ENCODE assay signal across 18 mouse cellular contexts in the genomic region with DNA sequence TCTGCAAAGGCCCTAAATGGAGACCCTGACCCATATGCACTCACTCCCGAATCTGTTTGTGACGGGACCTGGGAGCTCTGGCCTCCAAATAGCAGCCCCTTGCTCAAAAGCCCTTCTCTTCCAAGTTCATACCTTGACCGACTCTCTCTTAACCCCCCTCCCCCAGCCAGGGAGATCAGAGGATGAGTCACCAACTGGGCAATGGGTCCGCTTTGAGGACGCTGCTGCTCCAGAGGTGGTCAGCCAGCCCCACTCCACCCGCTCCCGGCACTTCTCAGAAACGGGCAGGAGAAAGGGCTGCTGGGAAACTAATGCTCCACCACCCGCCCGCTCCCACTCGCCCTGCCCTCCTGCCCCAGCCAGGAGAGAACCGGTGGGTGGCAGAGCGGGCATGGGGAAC. TPM values are rescaled to one million over a fixed set of nuclear protein-coding genes. Genes with fewer than 3 reads are reported as not detected.
DNase-seq lines count a peak whose midpoint lies in the region; ATAC-seq lines count a peak whose summit lies in the region.
"Had no signal": no experiment of that assay in that cellular context is flagged by ENCODE, and none has a peak within 500 bp of the region (broad histone marks: within the 10 kb centered on the region; RNA-seq: fewer than 3 reads in every experiment).

No protein-coding gene starts in this region.

- H3K27ac ChIP-seq in hindbrain, embryonic 11.5 days (ENCODE audit: low read depth, low read length), result no peak overlapping the region
- no peak overlapping the region for H3K27ac ChIP-seq in hindbrain, embryonic 16.5 days (ENCODE audit: low read depth, low read length)
- H3K27ac ChIP-seq in neural tube, embryonic 15.5 days (replicated peaks), result no peak overlapping the region
- no peak overlapping the region for H3K27ac ChIP-seq in limb, embryonic 11.5 days (replicated peaks; ENCODE audit: low read depth, low read length)
- peak overlapping the region; percentile 92 for H3K27ac ChIP-seq in stomach, embryonic 16.5 days (ENCODE audit: low read length)
- H3K27ac ChIP-seq: embryonic facial prominence, embryonic 13.5 days; kidney, embryonic 15.5 days; limb, embryonic 15.5 days had no signal

- no peak for ATAC-seq in hindbrain, embryonic 11.5 days (ENCODE audit: low FRiP score)
- no peak for ATAC-seq in hindbrain, embryonic 16.5 days
- no peak for ATAC-seq in neural tube, embryonic 15.5 days (ENCODE audit: low FRiP score)
- ATAC-seq in limb, embryonic 11.5 days (ENCODE audit: insufficient number of reproducible peaks, low FRiP score, low TSS enrichment, low read depth), result no peak
- no peak for ATAC-seq in stomach, embryonic 16.5 days (ENCODE audit: insufficient read depth, low FRiP score)
- ATAC-seq: forebrain, embryonic 14.5 days; inflammation-experienced regulatory T-cells, adult 6 months; liver, postnatal 0 days had no signal

- no peak overlapping the region for H3K4me3 ChIP-seq in hindbrain, embryonic 11.5 days (ENCODE audit: low read depth, low read length)
- no peak overlapping the region for H3K4me3 ChIP-seq in hindbrain, embryonic 16.5 days (ENCODE audit: low read length)
- no peak overlapping the region for H3K4me3 ChIP-seq in neural tube, embryonic 15.5 days (replicated peaks)
- no peak overlapping the region for H3K4me3 ChIP-seq in limb, embryonic 11.5 days (ENCODE audit: low read depth, low read length)
- peak overlapping the region; percentile 31 for H3K4me3 ChIP-seq in stomach, embryonic 16.5 days (replicated peaks; ENCODE audit: low read length)
- H3K4me3 ChIP-seq: embryonic facial prominence, embryonic 13.5 days; kidney, embryonic 15.5 days; limb, embryonic 15.5 days; megakaryocyte, embryonic 14.5 days had no signal

- peak; percentile 47 for DNase-seq in hindbrain, embryonic 11.5 days (ENCODE audit: low spot score)
- DNase-seq in neural tube, embryonic 10.5 days (ENCODE audit: extremely low spot score, low spot score), result peak; percentile 55
- DNase-seq in limb, embryonic 11.5 days (ENCODE audit: low spot score), result peak; percentile 45
- DNase-seq in embryo, embryonic 9.5 days (ENCODE audit: extremely low spot score), result no peak
- no peak for DNase-seq in T-cell, adult 2 months (ENCODE audit: low spot score)
- DNase-seq: cerebellum, adult 9-10 months; gastrocnemius, postnatal 14 days; heart, adult 18-20 months; liver, postnatal 0 days had no signal

- no peaks in the 10 kb centered on the region for H3K9me3 ChIP-seq in hindbrain, embryonic 11.5 days (ENCODE audit: control insufficient read depth, low read length)
- H3K9me3 ChIP-seq in hindbrain, embryonic 16.5 days (ENCODE audit: control insufficient read depth, low read length), result peaks cover 6% of the 10 kb centered on the region
- H3K9me3 ChIP-seq in neural tube, embryonic 15.5 days (replicated peaks), result 0 out of 2 replicates have a peak, but pooled peaks cover 4% of the 10 kb centered on the region
- no peaks in the 10 kb centered on the region for H3K9me3 ChIP-seq in limb, embryonic 11.5 days (ENCODE audit: control insufficient read depth, low read length)
- H3K9me3 ChIP-seq in stomach, embryonic 16.5 days (replicated peaks; ENCODE audit: control insufficient read depth, low read length), result no peaks in the 10 kb centered on the region
- H3K9me3 ChIP-seq: embryonic facial prominence, embryonic 13.5 days; kidney, embryonic 15.5 days; limb, embryonic 15.5 days; megakaryocyte, embryonic 14.5 days had no signal

- H3K4me1 ChIP-seq in hindbrain, embryonic 11.5 days (replicated peaks; ENCODE audit: control insufficient read depth, insufficient read depth, low read length), result no peaks in the 10 kb centered on the region
- no peaks in the 10 kb centered on the region for H3K4me1 ChIP-seq in hindbrain, embryonic 16.5 days (ENCODE audit: control insufficient read depth, insufficient read depth, low read depth, low read length)
- peaks cover 6% of the 10 kb centered on the region; the same call in 1 of the 2 replicates for H3K4me1 ChIP-seq in neural tube, embryonic 15.5 days
- H3K4me1 ChIP-seq in limb, embryonic 11.5 days (ENCODE audit: control insufficient read depth, insufficient read depth, low read length), result peaks cover 22% of the 10 kb centered on the region
- peaks cover 17% of the 10 kb centered on the region; the same call in 1 of the 2 replicates for H3K4me1 ChIP-seq in stomach, embryonic 16.5 days (ENCODE audit: control insufficient read depth, insufficient read depth, low read length)

- no peak overlapping the region for H3K9ac ChIP-seq in hindbrain, embryonic 11.5 days (ENCODE audit: low read depth, low read length)
- no peak overlapping the region for H3K9ac ChIP-seq in hindbrain, embryonic 16.5 days (ENCODE audit: low read depth, low read length)
- H3K9ac ChIP-seq in neural tube, embryonic 15.5 days (replicated peaks), result no peak overlapping the region
- no peak overlapping the region for H3K9ac ChIP-seq in limb, embryonic 11.5 days (ENCODE audit: low read length)
- H3K9ac ChIP-seq in stomach, embryonic 16.5 days (ENCODE audit: low read length), result peak overlapping the region; percentile 76
- H3K9ac ChIP-seq: embryonic facial prominence, embryonic 13.5 days; kidney, embryonic 15.5 days; limb, embryonic 15.5 days; liver, postnatal 0 days had no signal

- peaks cover 97% of the 10 kb centered on the region for H3K27me3 ChIP-seq in hindbrain, embryonic 11.5 days (ENCODE audit: control insufficient read depth, insufficient read depth, low read length)
- H3K27me3 ChIP-seq in hindbrain, embryonic 16.5 days (replicated peaks; ENCODE audit: control insufficient read depth, insufficient read depth, low read length), result peaks cover 79% of the 10 kb centered on the region
- H3K27me3 ChIP-seq in neural tube, embryonic 15.5 days (replicated peaks), result peaks cover 94% of the 10 kb centered on the region
- H3K27me3 ChIP-seq in limb, embryonic 11.5 days (ENCODE audit: control insufficient read depth, insufficient read depth, low read length), result peaks cover 94% of the 10 kb centered on the region
- peaks cover 46% of the 10 kb centered on the region for H3K27me3 ChIP-seq in stomach, embryonic 16.5 days (ENCODE audit: control insufficient read depth, insufficient read depth, low read length)

- WGBS in hindbrain, embryonic 11.5 days, result 1% methylated on average over 13 of the region's 13 CpGs
- 2% methylated on average over 12 of the region's 13 CpGs for WGBS in hindbrain, embryonic 16.5 days
- 3% methylated on average over 13 of the region's 13 CpGs for WGBS in neural tube, embryonic 15.5 days
- WGBS in limb, embryonic 11.5 days, result 4% methylated on average over 13 of the region's 13 CpGs
- WGBS in stomach, embryonic 16.5 days, result 13% methylated on average over 13 of the region's 13 CpGs

- H3K4me2 ChIP-seq in hindbrain, embryonic 11.5 days (replicated peaks; ENCODE audit: low read depth, low read length), result no peak overlapping the region
- no peak overlapping the region for H3K4me2 ChIP-seq in hindbrain, embryonic 16.5 days (ENCODE audit: low read length)
- H3K4me2 ChIP-seq in neural tube, embryonic 15.5 days, result no peak overlapping the region
- no peak overlapping the region for H3K4me2 ChIP-seq in limb, embryonic 11.5 days (ENCODE audit: low read depth, severe bottlenecking)
- peak overlapping the region; percentile 69 for H3K4me2 ChIP-seq in stomach, embryonic 16.5 days (ENCODE audit: low read depth, low read length)
- H3K4me2 ChIP-seq: embryonic facial prominence, embryonic 13.5 days; kidney, embryonic 15.5 days; limb, embryonic 15.5 days had no signal

- H3K36me3 ChIP-seq in hindbrain, embryonic 11.5 days (ENCODE audit: control insufficient read depth, insufficient read depth, low read length), result no peaks in the 10 kb centered on the region
- H3K36me3 ChIP-seq in hindbrain, embryonic 16.5 days (ENCODE audit: control insufficient read depth, insufficient read depth, low read length), result no peaks in the 10 kb centered on the region
- H3K36me3 ChIP-seq in neural tube, embryonic 15.5 days, result no peaks in the 10 kb centered on the region
- H3K36me3 ChIP-seq in limb, embryonic 11.5 days (ENCODE audit: control insufficient read depth, insufficient read depth, low read length), result no peaks in the 10 kb centered on the region
- no peaks in the 10 kb centered on the region for H3K36me3 ChIP-seq in stomach, embryonic 16.5 days (ENCODE audit: control insufficient read depth, insufficient read depth, low read length)
- H3K36me3 ChIP-seq: embryonic facial prominence, embryonic 13.5 days; kidney, embryonic 15.5 days; limb, embryonic 15.5 days had no signal

RNA-seq across cellular contexts. Expression of a gene that starts 8.2 kb away (rescaled TPM):
- 2.1 and 2.3 TPM in 2 replicates for polyA plus RNA-seq in hindbrain, embryonic 11.5 days (2014; fragmentation: Nextera tagmentation; extraction: Ambion mirVana)
- polyA plus RNA-seq in hindbrain, embryonic 16.5 days (2015; fragmentation: Nextera tagmentation; extraction: Ambion mirVana), result 1.1 and 1.3 TPM in 2 replicates
- 1.6 and 15.7 TPM in 2 replicates for polyA plus RNA-seq in neural tube, embryonic 15.5 days (2015; fragmentation: Nextera tagmentation; extraction: Ambion mirVana)
- polyA plus RNA-seq in limb, embryonic 11.5 days (2014; fragmentation: Nextera tagmentation; extraction: Ambion mirVana), result 0.27 and 0.65 TPM in 2 replicates
- polyA plus RNA-seq in stomach, embryonic 16.5 days (2015; fragmentation: Nextera tagmentation; extraction: Ambion mirVana), result 98.1 and 101 TPM in 2 replicates

RNA-seq across cellular contexts. Expression of a gene that starts 32.3 kb away (rescaled TPM):
- polyA plus RNA-seq in hindbrain, embryonic 11.5 days (2014; fragmentation: Nextera tagmentation; extraction: Ambion mirVana), result 53.5 and 56.1 TPM in 2 replicates
- 45.2 and 46.3 TPM in 2 replicates for polyA plus RNA-seq in hindbrain, embryonic 16.5 days (2015; fragmentation: Nextera tagmentation; extraction: Ambion mirVana)
- 50.6 and 52.5 TPM in 2 replicates for polyA plus RNA-seq in neural tube, embryonic 15.5 days (2015; fragmentation: Nextera tagmentation; extraction: Ambion mirVana)
- polyA plus RNA-seq in limb, embryonic 11.5 days (2014; fragmentation: Nextera tagmentation; extraction: Ambion mirVana), result 61.9 and 64.6 TPM in 2 replicates
- polyA plus RNA-seq in stomach, embryonic 16.5 days (2015; fragmentation: Nextera tagmentation; extraction: Ambion mirVana), result 51.1 and 57.5 TPM in 2 replicates

RNA-seq across cellular contexts. Expression of a gene that starts 40.0 kb away (rescaled TPM):
- polyA plus RNA-seq in hindbrain, embryonic 11.5 days (2014; fragmentation: Nextera tagmentation; extraction: Ambion mirVana), result 6.8 and 8.0 TPM in 2 replicates
- 1.9 and 2.8 TPM in 2 replicates for polyA plus RNA-seq in hindbrain, embryonic 16.5 days (2015; fragmentation: Nextera tagmentation; extraction: Ambion mirVana)
- 3.4 TPM in 2 replicates for polyA plus RNA-seq in neural tube, embryonic 15.5 days (2015; fragmentation: Nextera tagmentation; extraction: Ambion mirVana)
- polyA plus RNA-seq in limb, embryonic 11.5 days (2014; fragmentation: Nextera tagmentation; extraction: Ambion mirVana), result 3.2 and 4.2 TPM in 2 replicates
- 0.12 and 0.14 TPM in 2 replicates for polyA plus RNA-seq in stomach, embryonic 16.5 days (2015; fragmentation: Nextera tagmentation; extraction: Ambion mirVana)
- polyA plus RNA-seq: inflammation-experienced regulatory T-cells, adult 6 months had no signal

RNA-seq across cellular contexts. Expression of a gene that starts 51.8 kb away (rescaled TPM):
- polyA plus RNA-seq in hindbrain, embryonic 11.5 days (2014; fragmentation: Nextera tagmentation; extraction: Ambion mirVana), result 0.73 and 1.9 TPM in 2 replicates
- polyA plus RNA-seq in hindbrain, embryonic 16.5 days (2015; fragmentation: Nextera tagmentation; extraction: Ambion mirVana), result 0.09 and 0.16 TPM in 2 replicates
- polyA plus RNA-seq in neural tube, embryonic 15.5 days (2015; fragmentation: Nextera tagmentation; extraction: Ambion mirVana), result 0.15 and 0.51 TPM in 2 replicates
- polyA plus RNA-seq in limb, embryonic 11.5 days (2014; fragmentation: Nextera tagmentation; extraction: Ambion mirVana), result 0.07 TPM in 1 of 2 replicates, not detected in the other
- polyA plus RNA-seq in stomach, embryonic 16.5 days (2015; fragmentation: Nextera tagmentation; extraction: Ambion mirVana), result 3.4 and 4.0 TPM in 2 replicates
- polyA plus RNA-seq: inflammation-experienced regulatory T-cells, adult 6 months; liver, postnatal 0 days had no signal

Comparison
In these comparisons a context has a peak if more than half of its experiments do, and no peak if none do; other contexts are left out.
1. DNase-seq: peak in hindbrain, embryonic 11.5 days (single experiment), neural tube, embryonic 10.5 days (single experiment) and limb, embryonic 11.5 days (single experiment); none in embryo, embryonic 9.5 days (single experiment) and T-cell, adult 2 months (single experiment).